Mouse (Mus musculus) liver, postnatal 0 days (tissue): ENCODE data around the gene Slc7a7.

Experiments used
- CTCF ChIP-seq: sonication (generic); IDR thresholded peaks from 2 replicates; pipeline ENCODE4 v1.5.1; 2016; ENCODE audit warnings: antibody characterized with exemption, low read depth
- EP300 ChIP-seq: IDR thresholded peaks from 2 replicates; pipeline ENCODE4 v1.6.1; 2016; ENCODE audit warnings: antibody characterized with exemption, low read depth, mild to moderate bottlenecking

GRCm38 (mm10) chr14:54382641-54383040 lies 34.9 kb downstream of the Slc7a7 start:
- no peak for TF ChIP-seq CTCF
- TF ChIP-seq EP300 = no peak
